Mouse (Mus musculus) cerebellum, adult 2 months (tissue): ENCODE data around the gene Msantd1. TPM values are rescaled to one million over a fixed set of nuclear protein-coding genes. Genes with fewer than 3 reads are reported as not detected.
A peak's percentile ranks its signal among the peaks of the same experiment; 100 is the strongest.
"Not testable (repeated sequence)": the region's sequence is repeated elsewhere in the genome, so short reads cannot be mapped to it uniquely, and the experiment has no call there.

ENCODE experiments used
- DNase-seq, 2 experiments: peaks; one replicate each; pipeline ENCODE4 v3.0.0; 2021
- H3K27ac ChIP-seq: fragments of 200-500 bp; 2 replicates; pipeline ENCODE4 v1.5.1; 2012; ENCODE audit warnings: low read length, control low read depth, inconsistent platforms; ENCODE audit not compliant: insufficient read depth
- H3K27me3 ChIP-seq: fragments of 200-500 bp; 2 replicates; pipeline ENCODE4 v1.6.1; 2012; ENCODE audit warnings: inconsistent platforms, mild to moderate bottlenecking, low read length, moderate library complexity; ENCODE audit not compliant: control insufficient read depth, insufficient read depth
- H3K4me1 ChIP-seq: fragments of 200-500 bp; 2 replicates; pipeline ENCODE4 v1.6.1; 2011; ENCODE audit warnings: low read length; ENCODE audit not compliant: control insufficient read depth, insufficient read depth
- H3K4me3 ChIP-seq: fragments of 200-500 bp; replicated peaks from 2 replicates; pipeline ENCODE3; 2011; ENCODE audit warnings: mild to moderate bottlenecking, low read depth, low read length, control low read depth; ENCODE audit not compliant: insufficient read depth
- CTCF ChIP-seq: fragments of 200-500 bp; IDR thresholded peaks from 2 replicates; pipeline ENCODE4 v1.5.1; 2011; ENCODE audit warnings: low read depth, mild to moderate bottlenecking, control low read depth, low read length, moderate library complexity, borderline replicate concordance; ENCODE audit not compliant: insufficient read depth
- POLR2A ChIP-seq: fragments of 200-500 bp; IDR thresholded peaks from 2 replicates; pipeline ENCODE4 v1.6.1; 2011; ENCODE audit warnings: low read length, control low read depth, borderline replicate concordance; ENCODE audit not compliant: insufficient read depth
- WGBS: fragments of 180-500 bp; shearing (Covaris S2); methylation state at CpG from one replicate; pipeline ENCODE4 v1.1.7; 2018; 5-methylcytosine and 5-hydroxymethylcytosine counted together
- polyA plus RNA-seq: library from polyadenylated mRNA; depleted of rRNA; stranded (reverse); fragments of >200 nt; gene quantifications from 2 replicates; pipeline ENCODE4 v1.2.3, GENCODE M21; 2012; rRNA removed

Msantd1 gene
- 5.5 and 6.8 TPM in 2 replicates for polyA plus RNA-seq

GRCm38 (mm10) chr5:34907910-34908725 is at the start of gene Msantd1:
TSS of gene Msantd1 (plus strand) at chr5:34908012.
- TF ChIP-seq POLR2A (no peak), CTCF (no peak)
- Histone ChIP-seq H3K4me3 (no peak within 1 kb of the TSS), H3K4me1 (no peaks in the 10 kb centered on the region), H3K27ac (no peak within 1 kb of the TSS), H3K27me3 (no peaks in the 10 kb centered on the region)
- no peak for DNase-seq
- 67% methylated on average over 6 of the region's 6 CpGs for WGBS

GRCm38 (mm10) chr5:34865367-34865766 is 42.4 kb upstream of the Msantd1 start:
- Histone ChIP-seq H3K27me3 (no peaks in the 10 kb centered on the region), H3K27ac (no peak overlapping the region), H3K4me1 (no peaks in the 10 kb centered on the region), H3K4me3 (no peak overlapping the region)
- TF ChIP-seq POLR2A (no peak), CTCF (no peak)
- WGBS = 95% methylated on average over 5 of the region's 5 CpGs
- no peak for DNase-seq

GRCm38 (mm10) chr5:34880307-34880706 is 27.5 kb upstream of the Msantd1 start:
- not testable (repeated sequence) for H3K27me3 ChIP-seq, H3K4me1 ChIP-seq, H3K4me3 ChIP-seq, H3K27ac ChIP-seq, DNase-seq
- WGBS = 95% methylated on average over 3 of the region's 3 CpGs

GRCm38 (mm10) chr5:34881023-34881422 is 26.8 kb upstream of the Msantd1 start:
- TF ChIP-seq CTCF (no peak), POLR2A (no peak)
- DNase-seq = no peak
- 96% methylated on average over 3 of the region's 3 CpGs for WGBS
- Histone ChIP-seq H3K4me1 (no peaks in the 10 kb centered on the region), H3K4me3 (no peak overlapping the region), H3K27me3 (no peaks in the 10 kb centered on the region), H3K27ac (no peak overlapping the region)

- TF ChIP-seq CTCF (peak; percentile 33; the same call in 1 of the 2 replicates), POLR2A (no peak)
- Histone ChIP-seq H3K4me1 (no peaks in the 10 kb centered on the region), H3K4me3 (no peak overlapping the region), H3K27me3 (no peaks in the 10 kb centered on the region), H3K27ac (no peak overlapping the region)
- 72% methylated on average over 3 of the region's 3 CpGs for WGBS
- DNase-seq = no peak
These were observed 22.6 kb upstream of the Msantd1 start for GRCm38 (mm10) chr5:34885250-34885649.

- no peak for DNase-seq
- no peaks in the 10 kb centered on the region for H3K27me3 ChIP-seq
- no peak overlapping the region for H3K27ac ChIP-seq
- H3K4me1 ChIP-seq = no peaks in the 10 kb centered on the region
- WGBS = 40% methylated on average over 4 of the region's 4 CpGs
- no peak overlapping the region for H3K4me3 ChIP-seq
- TF ChIP-seq CTCF (no peak), POLR2A (no peak)
These were observed 18.6 kb upstream of the Msantd1 start for GRCm38 (mm10) chr5:34889252-34889651.

GRCm38 (mm10) chr5:34896697-34897453 is 10.9 kb upstream of the Msantd1 start:
- TF ChIP-seq POLR2A = no peak
- TF ChIP-seq CTCF = no peak
- Histone ChIP-seq H3K4me1 (peaks cover 2% of the 10 kb centered on the region), H3K27me3 (no peaks in the 10 kb centered on the region), H3K4me3 (no peak overlapping the region), H3K27ac (no peak overlapping the region)
- WGBS = 68% methylated on average over 3 of the region's 3 CpGs
- DNase-seq = no peak

- no peak overlapping the region for H3K4me3 ChIP-seq
- whole genome bisulfite sequencing = 90% methylated on average over 6 of the region's 6 CpGs
- no peak for DNase-seq
- peaks cover 2% of the 10 kb centered on the region for H3K4me1 ChIP-seq
- no peak for TF ChIP-seq POLR2A
- TF ChIP-seq CTCF = no peak
- no peak overlapping the region for H3K27ac ChIP-seq
- H3K27me3 ChIP-seq = no peaks in the 10 kb centered on the region
These were observed 7.9 kb upstream of the Msantd1 start for GRCm38 (mm10) chr5:34899787-34900469.
